Mouse (Mus musculus) erythroblast, embryonic 14.5 days (primary cell): ENCODE measurements around the gene Card14.

Source experiments
- GATA1 ChIP-seq: IDR thresholded peaks from 2 replicates; pipeline ENCODE4 v1.6.1; 2012; ENCODE audit warnings: low read length, inconsistent platforms, mixed read lengths
- TAL1 ChIP-seq: IDR thresholded peaks from 3 replicates; pipeline ENCODE4 v1.6.1; 2012; ENCODE audit warnings: low read length, inconsistent platforms, mixed read lengths

DNA sequence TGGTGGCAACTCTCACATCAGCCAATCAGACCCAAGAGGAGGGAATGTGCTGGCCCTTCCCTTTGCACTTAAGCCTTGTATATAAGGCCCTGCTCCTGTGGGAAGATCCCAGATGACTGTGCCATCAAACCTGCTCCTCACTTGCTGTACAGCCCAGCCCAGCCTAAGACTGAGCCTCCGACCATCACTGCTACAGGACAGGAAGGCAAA is at the start of gene Card14:
- TF ChIP-seq TAL1 (no peak), GATA1 (no peak)
